Mouse (Mus musculus) testis, adult 2 months (tissue): ENCODE measurements at regions not wholly inside any gene's neighbourhood (a gene's known extent, or its start where the extent isn't known, plus 50 kb on each side); places are given as distances from the start of the nearest gene placed in this dataset.
"Not testable (repeated sequence)": the region's sequence is repeated elsewhere in the genome, so short reads cannot be mapped to it uniquely, and the experiment has no call there.

Source experiments
- CTCF ChIP-seq: fragments of 200-500 bp; IDR thresholded peaks from 2 replicates; pipeline ENCODE4 v1.5.1; 2012; ENCODE audit warnings: low read depth, mild to moderate bottlenecking, inconsistent platforms, low read length, moderate library complexity; ENCODE audit not compliant: control insufficient read depth, insufficient read depth, insufficient replicate concordance
- POLR2A ChIP-seq: fragments of 200-500 bp; IDR thresholded peaks from 2 replicates; pipeline ENCODE4 v1.6.1; 2012; ENCODE audit warnings: low read depth, mild to moderate bottlenecking, inconsistent platforms, low read length, moderate library complexity; ENCODE audit not compliant: control insufficient read depth

DNA sequence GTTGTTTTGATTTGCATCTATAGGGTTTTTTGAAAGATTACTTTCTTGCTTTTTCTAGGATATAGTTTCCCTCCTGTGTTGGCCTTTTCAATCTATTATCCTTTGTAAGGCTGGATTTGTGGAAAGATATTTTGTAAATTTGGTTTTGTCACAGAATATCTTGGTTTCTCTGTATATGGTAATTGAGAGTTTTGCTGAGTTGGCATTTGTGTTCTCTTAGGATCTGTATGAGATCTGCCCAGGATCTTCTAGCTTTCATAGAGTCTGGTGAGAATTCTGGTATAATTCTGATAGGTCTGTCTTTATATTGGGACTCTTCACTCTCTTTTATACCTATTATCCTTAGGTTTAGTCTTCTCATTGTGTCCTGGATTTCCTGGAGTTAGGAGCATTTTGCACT lies 68.4 kb upstream of the Samd3 start:
- not testable (repeated sequence) for TF ChIP-seq CTCF, POLR2A
